Mouse (Mus musculus): ENCODE results near the gene Gpr22.
A peak's percentile ranks its signal among the peaks of the same experiment; 100 is the strongest.

The Gpr22 gene

DNA sequence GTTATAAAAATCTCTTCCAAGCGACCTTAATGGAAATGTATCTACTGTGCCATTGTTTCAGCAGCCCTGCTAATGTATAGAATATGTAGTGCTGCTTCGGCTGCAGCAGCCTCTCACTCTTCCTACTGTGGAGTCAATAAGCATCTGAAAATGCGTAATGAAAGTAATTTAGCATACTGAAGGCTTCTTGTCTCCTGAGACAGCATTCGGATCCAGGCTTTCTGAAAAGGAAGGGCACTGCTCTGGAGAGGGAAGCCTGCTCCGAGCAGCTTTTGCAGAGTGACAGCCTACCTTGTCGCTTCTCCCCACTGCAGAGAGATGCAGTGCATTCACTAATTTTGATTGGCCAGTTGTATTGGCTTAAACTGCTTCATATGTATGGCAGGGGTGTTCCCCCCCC is at the start of gene Gpr22:
Gene Gpr22 (minus strand): TSS at position 348 of the 400 bp plus-strand sequence.
- no peak for DNase-seq (ENCODE audit: low read depth, low spot score)

GRCm38 (mm10) chr12:31755885-31756755 is 42.4 kb upstream of the Gpr22 start:
- peak; percentile 53 for DNase-seq (ENCODE audit: low read depth, low spot score)

GRCm38 (mm10) chr12:31754465-31754864 is 40.7 kb upstream of the Gpr22 start:
- DNase-seq (ENCODE audit: low read depth, low spot score), result no peak

GRCm38 (mm10) chr12:31749846-31750245 is 36.1 kb upstream of the Gpr22 start:
- no peak for DNase-seq (ENCODE audit: low read depth, low spot score)

DNA sequence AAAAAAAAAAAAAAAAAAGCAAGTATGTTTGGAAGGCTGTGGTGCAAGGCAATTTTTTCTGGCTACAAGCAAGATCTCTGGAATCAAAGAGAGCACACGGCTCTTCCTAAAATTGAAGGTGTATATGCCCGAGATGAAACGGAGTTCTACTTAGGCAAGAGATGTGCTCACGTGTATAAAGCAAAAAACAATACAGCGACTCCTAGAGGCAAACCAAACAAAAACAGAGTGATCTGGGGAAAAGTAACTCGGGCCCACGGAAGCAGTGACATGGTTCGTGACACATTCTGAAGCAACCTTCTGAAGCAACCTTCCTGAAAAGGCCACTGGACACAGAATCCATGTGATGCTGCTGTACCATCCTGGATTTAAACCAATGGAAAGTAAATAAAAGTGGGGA is 33.6 kb upstream of the Gpr22 start:
- DNase-seq (ENCODE audit: low read depth, low spot score), result no peak

GRCm38 (mm10) chr12:31734616-31735015 is 20.9 kb upstream of the Gpr22 start:
- no peak for DNase-seq (ENCODE audit: low read depth, low spot score)

DNA sequence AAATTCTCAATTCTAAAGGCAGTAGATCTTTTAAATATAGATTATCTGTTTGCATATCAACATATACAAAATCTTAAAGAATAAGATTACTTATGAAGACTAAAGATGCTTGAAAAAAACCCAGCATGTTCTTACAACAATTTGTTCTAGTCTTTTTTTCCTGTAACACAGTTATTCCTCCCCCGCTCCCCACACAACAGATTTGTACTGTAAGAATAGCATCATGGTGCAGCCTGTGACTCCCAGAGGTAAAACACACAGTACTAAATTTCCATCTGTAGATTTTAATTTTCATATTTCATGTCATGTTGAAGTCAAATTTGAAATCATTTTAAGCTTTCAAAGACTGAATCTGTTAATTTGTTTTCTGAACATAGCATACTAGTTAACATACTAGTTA is 16.4 kb upstream of the Gpr22 start:
- no peak for DNase-seq (ENCODE audit: low read depth, low spot score)

DNA sequence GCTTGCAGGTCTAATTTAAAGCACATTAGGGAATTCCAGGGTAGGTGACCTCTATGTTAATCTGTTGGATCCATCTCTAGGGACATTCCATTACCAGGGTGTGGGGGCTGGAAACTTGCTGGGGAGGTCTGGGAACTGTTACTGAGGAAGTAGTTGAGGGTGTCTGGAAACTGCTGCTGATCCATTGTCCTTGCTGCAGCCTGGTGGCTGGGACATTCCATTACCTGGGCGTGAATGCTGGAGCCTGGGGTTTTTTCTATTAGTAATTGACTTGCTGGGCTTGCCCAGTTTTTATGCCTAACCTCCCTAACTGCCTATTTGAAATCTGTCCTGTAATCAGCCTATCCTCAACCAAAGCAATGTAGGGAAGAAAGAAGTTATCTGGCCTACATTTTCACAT is 13.0 kb upstream of the Gpr22 start:
- no peak for DNase-seq (ENCODE audit: low read depth, low spot score)

- no peak for DNase-seq (ENCODE audit: low read depth, low spot score)
These were observed 11.9 kb upstream of the Gpr22 start for GRCm38 (mm10) chr12:31725511-31726275.

DNA sequence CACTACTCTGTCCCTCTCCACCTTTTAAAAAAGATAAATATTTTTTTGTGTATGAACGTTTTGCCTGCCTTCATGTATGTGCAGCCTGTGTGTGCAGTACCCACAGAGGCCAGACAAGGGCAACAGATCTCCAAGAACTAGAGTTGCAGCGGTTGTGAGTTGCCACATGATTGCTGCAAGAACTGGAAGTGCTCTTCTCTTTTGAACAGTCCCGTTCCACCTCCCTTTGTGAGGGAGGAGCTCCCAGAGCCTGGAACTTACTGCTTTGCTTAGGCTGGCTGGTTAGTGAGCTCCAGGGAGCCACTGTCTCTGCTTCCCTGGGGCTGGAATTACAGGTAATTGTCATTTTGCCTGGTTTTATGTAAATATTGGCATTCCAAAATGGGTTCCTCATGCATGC is 10.8 kb upstream of the Gpr22 start:
- no peak for DNase-seq (ENCODE audit: low read depth, low spot score)

DNA sequence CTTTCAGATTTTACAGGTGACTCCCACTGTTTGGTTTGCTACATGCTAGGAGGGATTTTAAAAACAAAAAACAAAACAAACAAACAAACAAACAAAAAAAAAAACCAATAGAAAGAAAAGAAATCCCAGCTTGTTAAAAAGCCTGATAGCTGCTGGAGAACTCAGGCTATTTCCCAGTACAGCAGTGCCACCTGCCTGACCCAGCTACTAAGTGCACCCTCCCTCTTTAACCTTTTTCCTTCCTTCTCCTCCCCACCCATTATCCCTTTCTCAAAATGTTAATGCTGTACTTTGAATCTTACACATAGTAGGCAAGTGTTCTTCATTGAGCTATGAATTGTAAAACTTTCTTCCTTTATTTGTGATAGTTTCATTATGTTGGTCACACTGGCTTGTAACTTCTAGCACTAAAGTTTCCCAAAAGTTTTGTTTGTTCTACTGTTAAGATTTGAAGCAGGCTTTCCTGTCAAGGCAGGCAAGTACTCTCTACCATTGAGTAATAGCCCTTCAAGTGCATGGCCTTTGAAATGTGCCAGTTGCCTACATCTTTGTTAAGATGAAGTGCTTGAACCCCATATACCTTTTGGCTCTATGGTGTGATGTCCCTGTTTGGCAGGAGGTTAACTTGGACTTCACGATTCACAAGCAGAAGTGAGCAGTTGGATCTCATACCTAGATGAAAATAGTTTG is 6.0 kb upstream of the Gpr22 start:
- no peak for DNase-seq (ENCODE audit: low read depth, low spot score)

GRCm38 (mm10) chr12:31714070-31714469 is 323 bp upstream of the Gpr22 start:
- DNase-seq (ENCODE audit: low read depth, low spot score), result no peak

- DNase-seq (ENCODE audit: low read depth, low spot score), result no peak
These were observed 1.0 kb downstream of the Gpr22 start for GRCm38 (mm10) chr12:31712727-31713126.

- no peak for DNase-seq (ENCODE audit: low read depth, low spot score)
These were observed 1.5 kb downstream of the Gpr22 start for GRCm38 (mm10) chr12:31712233-31712632.

GRCm38 (mm10) chr12:31709665-31710064 is 4.1 kb downstream of the Gpr22 start:
- DNase-seq (ENCODE audit: low read depth, low spot score), result no peak

GRCm38 (mm10) chr12:31707531-31707930 is 6.2 kb downstream of the Gpr22 start:
- no peak for DNase-seq (ENCODE audit: low read depth, low spot score)

- no peak for DNase-seq (ENCODE audit: low read depth, low spot score)
These were observed 7.6 kb downstream of the Gpr22 start for GRCm38 (mm10) chr12:31706168-31706567.

DNA sequence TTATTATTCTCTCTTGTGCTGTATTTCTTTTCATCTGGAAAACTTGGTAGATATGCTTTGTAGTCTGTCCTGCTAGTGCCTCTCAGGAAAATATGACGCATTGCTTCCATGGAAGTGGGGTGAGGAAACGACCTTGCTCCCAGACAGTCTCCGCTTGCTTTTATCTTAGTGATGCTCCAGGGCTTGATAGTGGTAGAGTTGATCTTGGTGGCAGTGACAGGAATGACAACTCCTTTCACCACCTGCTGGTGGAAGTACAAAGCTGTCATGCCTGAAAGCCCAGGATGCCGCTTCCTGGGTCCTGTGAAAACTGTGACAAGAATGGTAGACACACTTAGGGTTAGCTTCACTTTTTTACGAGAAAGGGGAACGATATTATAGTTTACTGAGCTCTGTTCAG is 9.8 kb downstream of the Gpr22 start:
- DNase-seq (ENCODE audit: low read depth, low spot score), result no peak

GRCm38 (mm10) chr12:31701411-31701810 is 12.3 kb downstream of the Gpr22 start:
- no peak for DNase-seq (ENCODE audit: low read depth, low spot score)

GRCm38 (mm10) chr12:31700623-31701347 is 13.0 kb downstream of the Gpr22 start:
- no peak for DNase-seq (ENCODE audit: low read depth, low spot score)

DNA sequence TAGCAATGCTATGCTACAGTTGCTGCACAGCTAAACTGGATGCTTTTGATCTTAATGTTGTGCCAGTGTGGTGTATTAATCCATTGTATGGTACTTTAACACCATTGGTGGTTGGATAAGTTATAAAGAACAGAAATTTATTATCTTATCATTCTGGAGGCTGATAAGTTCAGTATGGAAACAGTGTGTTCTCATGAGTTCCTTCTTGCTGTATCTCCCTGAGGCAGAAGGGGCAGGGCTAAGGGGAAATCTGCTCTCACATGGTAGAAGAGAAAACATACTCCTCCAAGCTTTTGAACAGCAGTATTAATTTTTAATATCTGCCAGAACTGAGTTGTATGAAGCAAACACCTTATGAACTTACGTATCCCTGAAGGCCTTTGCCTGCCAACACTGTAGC is 20.5 kb downstream of the Gpr22 start:
- DNase-seq (ENCODE audit: low read depth, low spot score), result no peak

DNA sequence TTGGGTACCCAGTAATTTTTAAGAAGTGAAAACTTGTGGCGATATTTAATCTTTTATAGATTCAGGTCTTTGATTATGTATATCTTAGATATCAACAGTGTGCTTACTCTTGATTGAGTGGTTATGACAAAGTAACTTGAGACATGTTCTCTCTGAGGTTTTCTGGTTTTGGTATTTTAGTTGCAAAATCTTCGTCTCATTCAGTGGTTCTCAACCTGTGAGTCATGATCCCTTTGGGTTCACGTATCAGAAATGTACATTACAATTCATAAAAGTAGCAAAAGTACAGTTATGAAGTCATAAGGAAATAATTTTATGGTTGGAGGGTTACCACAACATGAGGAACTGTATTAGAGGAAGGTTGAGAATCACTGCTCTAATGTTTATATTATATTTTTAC is 27.1 kb downstream of the Gpr22 start:
- DNase-seq (ENCODE audit: low read depth, low spot score), result no peak
